Mouse (Mus musculus) retina, postnatal 1 day (tissue): ENCODE measurements at regions not wholly inside any gene's neighbourhood (a gene's known extent, or its start where the extent isn't known, plus 50 kb on each side); places are given as distances from the start of the nearest gene placed in this dataset.
A peak's percentile ranks its signal among the peaks of the same experiment; 100 is the strongest.

Experiments
- DNase-seq: peaks from one replicate; pipeline ENCODE4 v3.0.0-alpha.2; 2012

DNA sequence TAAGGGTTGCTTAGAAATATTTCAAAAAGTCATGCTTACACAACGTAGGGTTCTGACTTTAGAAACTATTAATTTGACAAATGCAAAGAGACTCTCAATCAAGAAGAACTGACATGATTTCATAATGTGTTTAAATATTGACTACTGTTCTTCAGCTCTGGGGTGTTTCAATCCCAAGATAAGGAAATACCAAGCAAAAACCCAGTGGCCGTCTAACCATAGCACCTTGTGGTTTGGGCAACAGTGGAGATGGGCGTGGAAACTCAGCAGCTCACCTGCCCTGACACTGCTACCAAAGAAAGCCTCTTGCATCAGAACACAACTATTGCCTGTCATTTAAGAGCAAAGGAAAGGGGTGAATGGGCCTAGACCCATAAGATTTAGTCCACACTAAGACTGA lies 119.9 kb downstream of the Foxa2 start:
- DNase-seq = no peak

DNA sequence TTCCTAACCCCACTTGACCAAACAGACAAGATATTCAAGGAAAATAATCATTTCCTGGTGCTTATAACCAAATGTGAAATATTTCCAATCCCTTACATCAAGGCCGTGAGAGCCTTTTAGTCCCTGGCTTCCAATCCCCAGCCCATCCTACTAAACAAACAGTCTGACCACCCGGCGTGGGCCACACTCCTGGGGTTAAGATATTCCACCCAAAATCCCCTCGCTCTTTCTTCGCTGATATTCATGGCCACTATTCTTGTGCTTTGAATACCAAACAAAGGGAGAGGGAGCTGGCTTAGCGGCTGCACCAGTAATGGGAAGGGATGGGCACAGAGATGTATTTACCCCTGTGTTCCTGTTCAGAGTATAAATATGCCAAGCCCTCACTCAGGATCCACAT lies 139.4 kb downstream of the Foxa2 start:
- no peak for DNase-seq

DNA sequence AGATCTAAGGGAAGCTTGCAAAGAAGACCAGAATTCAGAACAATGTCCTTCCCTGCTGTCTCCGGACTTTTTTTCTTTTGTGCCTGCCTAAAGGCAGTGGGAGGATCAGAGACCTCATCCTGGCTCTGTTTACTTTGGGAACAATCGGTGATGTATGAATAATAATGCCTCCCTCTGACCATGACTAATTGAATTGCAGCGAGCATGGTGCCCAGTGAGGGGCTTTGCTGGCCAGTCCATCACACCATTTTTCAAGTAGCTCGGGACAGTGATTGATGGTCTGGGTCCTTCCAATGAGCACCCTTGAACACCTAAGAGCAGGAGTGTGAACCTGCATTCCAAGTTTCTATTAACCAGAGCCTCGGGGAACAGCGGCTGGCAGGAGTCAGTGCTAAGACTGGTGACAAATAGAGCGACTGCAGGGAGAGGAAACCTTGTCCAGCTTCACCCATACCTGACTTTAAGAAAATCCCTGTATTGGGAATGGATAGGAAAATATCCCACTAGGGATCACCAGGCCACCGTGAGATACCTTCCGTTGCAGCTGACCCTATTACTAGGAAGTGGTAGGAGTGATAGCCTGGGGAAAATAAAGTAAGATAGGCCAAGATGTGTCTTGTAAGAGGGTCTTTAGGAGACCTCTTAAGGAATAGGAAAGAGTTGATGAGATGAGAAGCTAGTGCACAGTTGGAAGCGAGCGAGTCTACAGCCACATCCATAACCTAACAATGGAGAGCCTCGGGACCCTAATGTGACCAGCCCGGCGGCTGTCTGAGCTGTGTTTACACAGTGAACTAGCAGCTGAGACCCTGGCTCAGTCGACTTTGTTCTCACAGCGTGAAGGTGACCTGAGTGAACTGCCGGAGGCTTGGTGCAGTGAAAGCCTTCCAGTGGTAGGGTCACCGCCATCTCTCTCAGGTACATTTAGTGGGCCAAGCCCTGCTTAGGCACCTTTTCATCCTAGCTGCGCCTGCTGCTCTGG lies 140.7 kb downstream of the Foxa2 start:
- peak; percentile 33 for DNase-seq

DNA sequence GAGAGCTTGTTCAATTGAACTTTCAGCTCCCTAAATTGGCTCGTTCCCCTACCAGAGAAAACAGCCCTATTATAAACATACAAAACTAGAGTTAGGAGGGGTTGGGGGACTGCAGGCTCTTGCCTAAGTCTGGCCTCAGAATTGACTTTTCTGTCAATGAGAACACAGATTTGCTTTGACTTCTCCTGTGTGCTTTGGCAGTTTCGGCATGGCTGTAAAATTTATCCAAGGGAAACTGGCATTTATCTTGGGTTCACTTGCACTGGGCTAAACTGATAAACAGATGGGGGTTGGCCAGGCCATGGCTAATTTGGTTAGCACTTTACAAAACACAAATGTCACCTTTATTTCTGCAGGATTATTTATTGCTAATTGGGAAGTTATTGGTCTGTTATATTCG lies 141.7 kb downstream of the Foxa2 start:
- DNase-seq = no peak

DNA sequence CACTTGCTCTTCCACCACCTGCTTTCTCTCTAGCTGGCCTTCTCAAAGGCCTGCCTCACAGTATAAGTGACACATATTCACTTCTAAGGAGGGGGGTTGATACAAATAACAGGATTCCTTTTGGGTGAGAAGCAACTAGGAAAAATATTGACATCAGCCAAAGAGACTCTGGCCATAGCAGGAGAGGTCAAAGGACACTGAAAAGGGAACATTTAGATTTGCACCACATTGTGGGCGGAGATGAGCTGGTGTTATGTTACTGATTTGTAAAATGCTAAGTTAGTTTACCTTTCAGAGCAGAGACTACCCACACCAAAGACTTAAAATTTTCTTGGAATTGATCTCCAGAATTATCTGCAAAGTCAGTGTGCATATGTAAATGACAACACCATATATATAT lies 147.5 kb downstream of the Foxa2 start:
- no peak for DNase-seq

DNA sequence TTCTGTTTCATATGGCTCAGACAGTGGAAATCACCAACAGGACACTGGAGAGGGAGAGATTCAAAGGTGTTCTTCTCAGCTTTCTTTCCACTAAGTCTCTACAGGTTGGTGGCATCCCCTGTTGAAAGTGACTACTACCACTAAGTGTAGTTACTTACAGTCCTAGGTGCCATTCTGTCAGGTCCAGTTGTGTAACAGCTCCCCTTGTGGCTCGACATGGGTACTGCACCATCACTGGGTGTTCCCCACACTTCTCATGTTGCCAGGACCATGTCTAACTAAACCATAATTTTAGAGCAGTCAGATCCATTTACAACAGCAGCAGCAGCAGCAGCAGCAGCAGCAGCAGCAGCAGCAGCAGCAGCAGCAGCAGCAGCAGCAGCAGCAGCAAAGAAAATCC lies 151.1 kb downstream of the Foxa2 start:
- peak; percentile 66 for DNase-seq

GRCm38 (mm10) chr2:147894213-147894612 lies 152.6 kb downstream of the Foxa2 start:
- DNase-seq = no peak

- no peak for DNase-seq
Measured at GRCm38 (mm10) chr2:147886191-147886590, 160.6 kb downstream of the Foxa2 start.

GRCm38 (mm10) chr2:147877907-147878306 lies 168.9 kb downstream of the Foxa2 start:
- peak; percentile 25 for DNase-seq

- DNase-seq = no peak
Measured at GRCm38 (mm10) chr2:147877543-147877904, 169.2 kb downstream of the Foxa2 start.

DNA sequence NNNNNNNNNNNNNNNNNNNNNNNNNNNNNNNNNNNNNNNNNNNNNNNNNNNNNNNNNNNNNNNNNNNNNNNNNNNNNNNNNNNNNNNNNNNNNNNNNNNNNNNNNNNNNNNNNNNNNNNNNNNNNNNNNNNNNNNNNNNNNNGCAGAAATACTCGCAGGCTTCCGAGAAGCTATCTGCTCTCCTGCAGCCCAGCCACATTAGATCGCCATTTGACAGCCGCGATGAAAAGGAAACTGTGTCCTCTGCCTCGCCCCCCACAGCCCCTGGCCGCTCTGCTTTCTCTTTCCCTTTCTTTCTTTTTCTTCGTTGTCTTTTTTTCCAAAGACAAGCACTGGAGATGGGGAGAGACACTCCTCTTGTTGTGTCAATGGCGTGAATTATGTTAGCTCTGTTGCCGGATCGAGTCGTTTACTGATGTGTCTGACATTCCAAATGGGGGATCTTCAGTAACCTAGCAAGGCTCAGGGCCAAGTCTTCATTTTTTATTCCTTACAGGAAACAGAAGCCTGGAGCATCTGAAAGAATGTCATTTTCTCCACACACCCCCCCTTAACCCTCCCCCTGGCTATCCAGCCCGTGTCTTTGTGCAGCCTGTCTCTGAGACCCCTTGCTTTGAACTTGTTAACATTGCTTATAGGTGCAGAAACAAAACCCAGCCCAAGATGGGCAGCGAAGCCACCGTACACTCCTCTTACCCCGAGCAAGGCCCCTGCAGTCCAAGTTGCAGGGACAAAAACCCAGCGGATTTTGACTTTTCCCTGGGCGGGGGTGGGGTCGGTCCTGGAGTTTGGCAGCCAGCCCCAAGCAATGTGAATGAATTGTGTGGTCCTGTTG lies 169.8 kb downstream of the Foxa2 start:
- DNase-seq = peak; percentile 49

GRCm38 (mm10) chr2:147872972-147873371 lies 173.8 kb downstream of the Foxa2 start:
- no peak for DNase-seq

DNA sequence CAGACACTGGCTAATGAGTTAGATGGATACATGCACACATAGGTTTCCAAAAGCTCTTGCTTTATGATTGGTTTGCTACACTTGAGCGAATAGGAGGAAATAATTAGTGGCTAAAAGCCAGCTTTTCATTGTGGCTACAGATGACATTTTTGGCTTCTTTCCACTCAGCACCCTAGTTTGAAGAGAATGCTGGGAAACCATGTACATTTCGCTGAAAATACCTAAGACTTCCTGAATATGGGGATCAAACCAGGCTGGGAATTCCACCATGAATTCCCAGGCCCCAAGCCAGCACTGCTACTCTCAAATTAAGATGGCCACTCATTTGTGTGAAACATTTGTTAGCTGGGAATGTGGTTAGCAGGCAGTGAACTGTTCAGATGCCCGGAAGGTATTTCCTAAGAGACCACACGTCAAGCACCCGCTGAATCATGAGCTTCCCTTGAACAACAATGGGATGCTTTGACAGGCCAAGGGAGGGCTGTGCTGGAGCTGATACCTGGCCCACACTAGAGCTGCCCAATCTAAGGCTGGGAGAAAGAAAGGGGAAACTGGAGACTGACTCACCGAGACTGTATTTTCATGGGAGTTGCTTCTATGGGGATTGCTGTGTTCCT lies 195.5 kb downstream of the Foxa2 start:
- no peak for DNase-seq

- peak; percentile 55 for DNase-seq
Measured at GRCm38 (mm10) chr2:147846968-147847749, 199.6 kb downstream of the Foxa2 start.

GRCm38 (mm10) chr2:147845256-147845655 lies 201.5 kb downstream of the Foxa2 start:
- no peak for DNase-seq

DNA sequence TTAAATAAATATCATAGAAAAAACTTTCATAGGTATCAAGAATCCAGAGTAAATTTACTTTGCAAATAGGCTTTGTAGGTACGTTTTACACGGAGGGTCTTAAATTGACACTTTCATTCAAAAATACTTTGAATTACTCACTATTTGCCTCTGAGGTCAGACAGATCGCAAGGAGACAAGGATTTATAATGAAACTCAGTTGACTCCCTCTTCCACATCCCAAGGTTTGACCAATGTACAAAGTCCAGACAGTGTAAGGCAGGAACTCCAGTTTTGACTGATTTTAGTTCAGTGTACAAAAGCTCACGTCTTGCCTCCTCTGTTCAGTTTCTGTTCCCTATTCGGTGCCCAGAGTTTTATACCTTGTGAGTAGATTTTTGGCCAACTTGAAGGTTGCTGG lies 205.8 kb downstream of the Foxa2 start:
- DNase-seq = no peak

DNA sequence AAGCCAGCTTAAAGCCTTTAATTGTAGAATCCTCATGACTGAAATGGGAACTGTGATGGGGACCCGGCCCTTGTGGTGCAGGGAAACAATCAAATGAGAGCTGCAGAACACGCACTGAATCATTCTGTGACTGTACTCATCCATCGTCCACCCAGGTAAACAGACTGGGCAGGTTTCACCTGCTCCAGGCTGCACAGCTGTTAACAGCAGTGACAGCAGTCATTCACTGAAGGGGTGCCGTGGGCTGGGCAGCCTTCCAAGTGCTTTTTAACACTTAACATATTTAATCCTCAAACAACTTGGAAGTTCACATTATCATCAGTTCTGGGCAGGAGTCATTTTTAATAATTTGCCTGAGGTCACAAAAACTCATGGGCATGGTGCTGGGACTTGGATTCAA lies 208.2 kb downstream of the Foxa2 start:
- no peak for DNase-seq

- DNase-seq = no peak
Measured at GRCm38 (mm10) chr2:147830551-147830950, 216.2 kb downstream of the Foxa2 start.

- no peak for DNase-seq
Measured at GRCm38 (mm10) chr2:147816951-147817350, 229.8 kb downstream of the Foxa2 start.

GRCm38 (mm10) chr2:147814231-147814630 lies 232.5 kb downstream of the Foxa2 start:
- no peak for DNase-seq

GRCm38 (mm10) chr2:147813516-147813915 lies 233.3 kb downstream of the Foxa2 start:
- no peak for DNase-seq

DNA sequence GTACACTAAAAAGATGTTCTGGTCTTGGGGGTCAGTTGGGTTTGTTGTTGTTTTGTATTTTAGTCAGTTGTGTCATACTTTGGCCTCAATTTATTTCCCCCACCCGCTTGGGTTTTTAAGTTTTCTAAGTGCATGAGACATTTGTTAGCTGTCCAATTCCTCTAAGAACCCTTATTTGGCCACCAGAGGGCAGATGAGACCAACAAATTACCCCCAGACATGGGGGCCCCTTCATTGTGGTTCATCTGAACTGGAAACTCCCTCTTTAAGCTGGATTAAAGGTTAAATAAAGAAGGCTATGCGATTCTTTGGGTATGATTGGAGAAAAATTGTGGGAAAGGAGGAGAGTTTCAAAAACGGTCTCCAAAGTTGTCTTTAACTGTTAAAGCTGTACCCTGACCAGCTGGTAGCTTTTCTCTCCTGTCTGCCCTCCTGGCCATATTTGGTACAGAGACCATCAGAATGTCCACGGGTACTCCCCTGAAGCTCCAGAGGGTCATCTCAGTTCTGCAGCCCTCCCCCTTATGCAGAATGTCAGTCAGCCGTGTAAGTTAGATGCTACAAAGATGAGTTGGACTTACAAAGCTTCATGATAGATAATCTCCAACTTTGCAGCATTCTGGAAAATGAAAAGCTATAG lies 238.6 kb downstream of the Foxa2 start:
- DNase-seq = peak; percentile 71
